Mouse (Mus musculus): ENCODE measurements around the gene Plxna2. TPM values are rescaled to one million over a fixed set of nuclear protein-coding genes. Genes with fewer than 3 reads are reported as not detected.

Plxna2 gene
- total RNA-seq (2021) = 10 to 100 TPM; 73.3 to 76.6 TPM
- long read RNA-seq, experiment 1, full-length matches to known transcripts = 13 of 37 reads
- long read RNA-seq, experiment 1, partial matches to known transcripts = 6 of 37 reads
- long read RNA-seq, experiment 1, other reads (novel, unspliced or antisense) = 18 of 37 reads
- long read RNA-seq, experiment 2, partial matches to known transcripts = 6 of 11 reads
- long read RNA-seq, experiment 2, other reads (novel, unspliced or antisense) = 5 of 11 reads

DNA sequence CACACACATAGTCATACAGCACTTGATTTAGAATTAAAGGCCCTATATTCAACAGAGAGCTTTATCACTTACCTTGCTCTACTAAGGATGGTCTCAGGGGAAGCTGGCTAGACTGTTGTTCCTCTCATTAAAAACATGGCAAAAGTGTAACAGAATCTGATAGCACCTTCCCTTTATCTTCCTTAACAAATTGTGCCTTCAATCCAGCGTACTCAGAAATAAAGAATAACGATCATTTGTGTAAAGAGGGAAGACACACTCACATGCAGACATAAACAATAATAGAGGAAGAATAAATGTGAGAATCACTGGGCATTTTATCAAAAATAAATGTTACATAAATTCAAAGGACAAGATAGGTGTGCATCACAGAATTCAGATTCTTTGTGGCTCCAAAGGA, at the start of gene Plxna2:
Gene Plxna2, plus strand, starts transcription at position 301 of the 400 bp plus-strand sequence.
- no peak for DNase-seq (ENCODE audit: low spot score in 2 of 2)

DNA sequence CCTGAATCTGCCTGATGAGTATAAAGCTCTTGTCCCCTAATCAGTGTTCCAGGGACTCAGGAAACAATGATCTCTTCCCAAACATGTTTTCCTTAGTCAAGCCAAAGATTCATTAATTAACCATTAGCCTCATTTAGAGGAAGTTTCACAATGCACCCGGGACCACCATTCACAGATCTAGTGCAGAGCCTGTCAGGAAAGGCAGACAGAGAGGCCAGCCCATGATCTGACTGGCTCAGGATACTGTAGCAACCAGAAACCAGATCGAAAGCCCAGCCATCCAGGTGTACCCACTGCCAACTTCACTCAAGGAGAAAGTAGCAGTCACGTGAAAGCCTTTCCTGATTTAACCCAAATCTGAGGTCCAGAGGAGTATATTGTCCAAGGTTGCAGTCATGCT, 44.1 kb upstream of the Plxna2 start:
- no peak for DNase-seq (ENCODE audit: low spot score in 2 of 2)

DNA sequence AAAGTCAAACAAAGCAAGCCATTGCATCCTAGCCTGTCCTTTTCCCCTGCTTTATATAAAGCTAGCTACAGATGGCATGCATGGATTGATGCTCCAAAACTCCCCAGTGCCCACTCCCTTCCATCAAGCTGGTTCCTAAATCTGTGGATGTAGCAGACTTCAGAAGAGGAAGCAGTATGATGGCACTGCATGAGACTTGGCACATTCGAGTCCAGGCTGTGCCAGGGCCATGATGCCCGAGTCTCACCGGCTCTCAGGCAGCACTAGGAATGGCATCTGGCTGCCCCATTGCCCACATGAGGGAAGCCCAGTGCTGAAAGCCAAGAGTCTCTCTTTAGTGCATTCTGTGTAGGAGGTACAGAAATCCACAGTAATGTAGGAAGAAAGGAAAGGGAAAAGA, 39.7 kb upstream of the Plxna2 start:
- DNase-seq (ENCODE audit: low spot score in 2 of 2) = peak; percentile 15 to 42

DNA sequence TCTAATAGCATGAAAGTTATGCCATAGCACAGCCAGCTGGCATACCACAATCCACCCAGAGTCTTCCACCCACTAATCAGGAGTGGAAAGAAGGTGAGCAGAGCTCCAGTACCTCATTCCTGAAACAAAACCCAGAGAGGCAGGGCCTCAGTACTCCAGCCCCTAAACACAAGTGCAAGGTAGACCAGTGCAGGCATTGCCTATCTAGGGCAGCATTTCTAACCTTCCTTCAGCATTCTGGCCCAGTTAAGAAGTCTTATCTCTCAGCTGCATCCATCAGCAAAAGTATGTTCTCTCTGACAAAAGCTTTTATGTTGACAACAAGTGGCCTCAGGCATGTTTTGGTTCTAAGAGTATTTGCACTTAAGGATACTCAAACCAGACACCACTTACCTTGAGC, 37.5 kb upstream of the Plxna2 start:
- DNase-seq (ENCODE audit: low spot score in 2 of 2) = no peak

DNA sequence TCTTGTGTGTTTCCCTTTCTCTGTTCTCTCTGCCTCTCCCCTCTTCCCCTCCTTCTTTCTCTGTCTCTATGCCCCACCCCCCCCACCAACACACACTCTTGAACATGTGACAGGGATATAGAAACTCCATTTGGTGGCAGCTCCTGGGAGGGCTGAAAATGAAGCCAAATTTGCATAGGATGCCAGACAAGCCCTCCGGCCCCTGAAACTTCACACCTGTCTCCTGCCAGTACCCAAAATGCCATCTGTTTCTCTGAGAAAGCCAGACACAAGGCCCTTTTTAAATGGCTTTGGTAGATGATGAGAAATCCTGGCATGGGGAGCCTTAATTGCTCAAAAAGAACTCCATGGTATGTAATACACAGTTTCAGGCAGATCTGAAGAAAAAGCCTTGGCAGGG, 31.3 kb upstream of the Plxna2 start:
- DNase-seq (ENCODE audit: low spot score in 2 of 2) = no peak

DNA sequence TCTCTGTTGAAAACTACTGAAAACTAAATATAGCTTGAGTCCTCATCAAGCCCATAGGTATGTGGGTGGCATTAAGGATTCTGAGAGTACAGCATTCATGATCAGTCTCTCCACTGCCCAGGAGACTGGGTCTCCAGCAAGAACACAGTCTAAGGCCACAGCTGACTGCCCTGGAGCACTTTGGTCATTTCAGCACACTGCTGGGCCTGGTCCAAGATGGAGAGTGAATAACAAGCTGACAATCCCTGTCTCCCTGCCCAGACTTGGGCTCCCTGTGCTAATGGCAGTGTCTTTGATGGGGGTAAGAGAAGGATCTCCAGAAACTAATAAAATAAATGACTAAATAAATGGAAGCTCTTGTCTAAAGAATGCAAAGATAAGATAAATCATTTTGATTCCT, 30.5 kb upstream of the Plxna2 start:
- no peak for DNase-seq (ENCODE audit: low spot score in 2 of 2)

DNA sequence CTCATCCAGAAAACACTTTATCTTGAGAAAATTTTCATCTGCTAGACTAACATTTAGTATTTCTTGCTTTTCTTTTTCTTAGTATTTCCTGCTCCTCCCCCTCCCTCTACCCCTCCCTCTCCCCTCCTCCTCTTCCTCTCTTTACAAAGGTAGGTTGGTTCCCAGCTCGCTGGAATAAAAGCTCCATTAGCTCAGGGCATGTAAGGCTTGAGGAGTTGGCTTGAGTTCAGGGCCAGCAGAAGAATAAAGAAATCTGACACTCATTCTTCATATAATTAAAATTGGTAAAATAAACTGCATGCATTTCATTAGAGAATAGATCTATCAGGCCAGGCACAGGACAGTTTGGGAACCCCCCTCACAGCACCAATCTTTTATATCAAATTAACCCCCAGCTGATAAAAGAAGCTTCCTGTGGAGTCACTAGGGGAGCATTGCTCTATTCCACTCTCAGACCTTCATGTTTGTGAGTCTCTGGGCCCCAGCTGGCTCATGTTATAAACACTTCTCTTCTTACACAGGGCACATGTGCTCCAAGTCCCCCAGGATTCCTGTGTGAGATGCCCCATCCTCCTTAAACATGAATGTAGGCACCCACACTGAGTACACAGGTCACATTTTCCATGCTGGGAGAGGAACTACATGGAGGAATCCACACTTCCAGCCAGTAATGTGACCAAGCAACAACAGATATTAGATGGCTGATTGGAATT, 29.9 kb upstream of the Plxna2 start:
- DNase-seq (ENCODE audit: low spot score in 2 of 2) = no peak

DNA sequence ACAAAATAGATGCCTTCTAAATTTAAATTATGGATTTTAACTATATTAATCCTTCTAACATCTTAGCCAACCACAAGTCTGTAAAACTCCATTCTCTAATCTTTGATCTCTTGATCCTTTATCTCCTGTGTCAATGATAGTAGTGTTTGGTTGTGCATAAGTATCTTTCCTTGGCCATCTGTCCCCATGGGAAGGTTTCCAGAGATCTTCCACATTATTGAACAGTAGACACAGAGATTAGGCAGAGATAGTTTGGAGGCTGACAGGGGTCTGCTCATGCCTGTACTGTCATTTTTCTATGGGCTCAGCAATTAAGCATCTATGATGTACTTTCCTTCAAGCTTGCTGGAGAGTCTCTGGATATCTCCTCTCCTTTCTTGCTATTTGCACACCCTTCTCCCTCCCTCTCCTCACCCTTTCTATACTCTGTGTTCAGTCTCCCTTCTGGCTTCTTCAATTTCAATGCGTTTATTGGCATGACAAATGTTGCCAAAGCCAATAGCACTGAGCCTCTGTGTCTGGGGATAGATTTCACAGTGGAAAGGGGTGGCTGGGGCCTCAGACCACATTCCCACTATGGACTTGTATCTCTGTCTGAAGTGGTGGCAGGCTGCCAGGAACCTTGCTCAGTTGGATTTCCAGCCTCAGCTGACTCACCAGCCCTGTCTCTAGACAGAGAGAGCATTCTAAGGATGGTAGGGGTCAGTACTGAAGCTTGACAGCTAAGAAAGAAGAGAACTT, 29.1 kb upstream of the Plxna2 start:
- DNase-seq (ENCODE audit: low spot score in 2 of 2) = no peak

DNA sequence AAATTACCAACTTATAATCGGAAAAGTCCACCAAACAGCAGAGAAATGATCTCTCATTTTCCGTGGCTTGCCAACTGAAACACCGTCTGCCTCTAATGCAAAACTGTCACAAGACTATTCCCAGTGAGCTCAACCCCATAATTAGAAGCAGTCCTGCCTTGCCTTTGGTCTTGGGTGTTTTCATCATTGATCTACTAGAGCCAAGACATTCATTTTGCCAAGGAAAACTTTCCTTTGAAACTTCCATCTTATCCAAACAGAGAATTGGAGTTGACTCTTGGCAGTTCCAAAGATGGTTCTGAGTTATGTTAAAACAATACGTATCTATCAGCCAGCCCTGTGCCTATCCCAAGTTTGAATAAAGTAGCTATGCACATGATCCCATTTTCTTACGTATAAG, 24.9 kb upstream of the Plxna2 start:
- DNase-seq (ENCODE audit: low spot score in 2 of 2) = no peak

DNA sequence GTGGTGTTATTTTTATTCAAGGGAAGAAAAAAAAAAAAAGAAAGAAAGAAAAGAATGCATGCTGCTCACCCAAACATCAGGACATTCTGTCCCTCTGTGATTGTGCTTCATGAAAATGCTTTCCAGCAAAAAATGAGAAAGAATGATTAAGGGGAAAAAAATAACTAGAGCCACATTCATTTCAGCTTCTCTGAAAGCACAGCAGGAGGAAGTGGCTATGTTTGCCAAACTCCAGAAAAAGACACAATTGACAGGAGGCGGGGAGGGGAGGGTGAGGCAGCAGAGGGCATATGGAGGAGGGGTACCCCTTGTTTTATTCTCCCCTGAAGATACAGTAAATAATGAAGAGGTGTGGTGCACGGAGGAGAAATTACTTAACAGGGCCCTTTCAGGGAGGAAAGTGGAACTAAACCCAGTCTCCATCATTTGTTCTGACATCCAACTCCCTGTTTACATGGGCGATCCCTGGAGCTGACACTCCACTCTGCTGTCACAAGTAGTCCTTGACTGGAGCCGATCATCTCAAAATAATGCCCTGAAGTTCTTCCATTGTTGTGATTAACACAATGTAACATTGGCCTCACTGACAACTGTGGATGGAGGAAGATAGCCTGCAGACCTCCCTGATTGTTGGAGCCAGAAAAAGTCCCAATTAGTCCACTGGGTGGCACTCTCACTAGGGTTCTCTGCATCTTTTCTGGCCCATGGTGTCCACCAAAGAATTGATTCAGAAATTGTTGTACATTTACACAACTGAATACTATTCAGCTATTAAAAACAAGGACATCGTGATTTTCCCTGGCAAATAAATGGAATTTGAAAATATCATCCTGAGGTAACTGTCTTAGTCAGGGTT, 10.4 kb upstream of the Plxna2 start:
- DNase-seq (ENCODE audit: low spot score in 2 of 2) = no peak

DNA sequence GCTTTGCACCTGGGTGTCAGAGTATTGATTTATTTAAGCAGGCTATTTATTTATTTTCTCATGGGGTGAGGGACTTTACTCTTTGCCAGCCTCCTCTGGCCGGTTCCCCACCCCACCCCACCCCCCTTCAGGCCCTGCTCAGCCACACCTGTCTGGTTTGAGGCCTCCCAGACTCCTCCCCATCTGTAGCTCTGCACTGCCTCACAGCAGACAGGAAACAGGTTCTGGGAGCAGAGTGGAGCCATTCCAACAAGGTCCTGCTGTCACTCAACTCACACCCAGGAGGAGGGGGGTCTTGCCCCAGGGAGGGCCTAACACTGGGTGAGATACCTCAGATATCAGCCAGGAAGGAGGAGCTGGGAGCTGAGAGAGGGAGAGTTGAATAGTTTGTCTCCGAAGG, 7.5 kb upstream of the Plxna2 start:
- DNase-seq (ENCODE audit: low spot score in 2 of 2) = no peak

DNA sequence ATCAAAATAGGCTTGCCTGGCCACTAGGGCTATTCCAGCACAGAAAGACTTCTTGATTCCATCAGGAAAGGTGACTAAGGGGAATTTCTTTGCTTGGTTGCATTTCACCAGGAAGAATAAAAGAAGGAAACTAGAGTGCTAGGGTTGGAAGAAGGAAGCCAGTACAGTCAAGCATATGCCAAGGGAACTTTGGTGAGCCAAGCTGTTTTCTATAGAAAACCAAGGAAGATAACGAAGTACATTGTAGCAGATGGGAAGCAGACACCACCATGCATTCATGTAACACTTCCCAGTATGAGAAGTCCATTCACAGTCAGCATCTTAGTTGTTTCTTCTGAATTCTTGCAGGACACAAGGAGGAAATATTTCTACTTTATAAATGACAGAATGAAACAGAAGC, 5.4 kb upstream of the Plxna2 start:
- no peak for DNase-seq (ENCODE audit: low spot score in 2 of 2)

DNA sequence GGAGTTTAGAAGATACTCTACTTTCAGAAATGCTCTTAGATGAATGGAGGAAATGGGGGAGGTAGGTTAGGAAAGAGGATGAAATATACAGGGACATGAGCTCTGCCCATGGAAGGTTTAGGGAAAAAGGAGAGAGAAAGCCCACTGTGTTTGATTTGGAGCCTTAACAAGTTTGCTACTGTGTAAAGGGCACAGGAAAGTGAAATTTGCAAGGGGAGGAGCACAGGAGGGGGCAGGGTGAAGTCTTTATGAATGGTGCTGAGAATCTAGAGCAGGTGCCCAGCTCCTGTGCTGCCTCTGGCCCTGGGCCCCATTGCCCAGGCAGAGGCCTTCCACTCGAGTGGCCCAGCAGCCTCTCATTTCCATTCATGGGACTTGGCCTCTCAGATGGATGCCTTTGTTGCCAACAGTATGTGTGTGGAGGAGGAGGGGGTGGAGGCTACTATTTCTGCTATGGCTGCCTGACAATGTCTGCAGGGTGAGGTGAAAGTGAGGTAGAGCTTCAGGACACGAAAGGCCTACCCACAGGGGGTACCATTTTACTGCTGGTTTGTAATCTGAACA, 4.7 kb upstream of the Plxna2 start:
- DNase-seq (ENCODE audit: low spot score in 2 of 2) = peak in 1 of 2 experiments; percentile 38

DNA sequence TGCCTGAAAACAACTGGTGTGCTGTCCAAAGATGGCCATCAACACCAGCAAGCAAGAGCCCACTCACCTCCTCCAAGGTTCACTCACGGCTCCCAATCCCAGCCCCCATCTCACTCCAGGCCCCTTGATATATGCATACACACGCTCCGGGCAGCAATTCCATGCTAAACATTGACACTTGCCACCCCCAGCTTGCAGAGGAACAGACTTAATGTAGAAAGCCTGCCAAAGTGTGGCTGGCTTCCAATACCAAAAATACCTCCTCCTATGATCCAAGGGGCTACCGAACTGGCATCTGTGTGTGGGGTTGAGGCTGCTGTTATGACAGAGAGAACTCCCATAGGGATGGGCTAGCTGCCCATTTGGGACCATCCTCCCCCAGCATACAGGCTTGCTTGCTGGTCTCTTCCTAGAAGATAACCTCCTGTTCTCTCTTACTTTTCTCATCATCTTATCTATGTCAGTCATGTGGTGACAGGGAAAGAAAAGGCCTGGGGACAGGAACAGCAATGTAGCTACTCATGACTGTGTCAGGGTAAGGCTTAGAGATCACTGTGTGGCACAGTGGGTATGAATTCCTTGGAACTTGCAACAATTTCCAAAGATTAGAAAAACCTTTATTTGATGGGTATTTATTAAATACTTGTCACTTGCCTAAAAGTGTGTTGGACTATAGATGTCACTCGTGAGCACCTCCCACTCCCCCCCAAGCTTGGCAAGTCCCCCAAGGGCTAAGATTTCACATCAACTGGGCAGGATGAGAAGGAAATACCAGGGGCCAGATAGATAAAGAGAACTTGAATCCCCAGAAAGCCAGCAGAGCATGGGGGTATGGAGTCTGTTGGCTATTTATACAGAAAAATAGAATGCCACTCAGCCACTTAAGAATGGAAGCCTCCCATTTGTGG, 3.8 kb upstream of the Plxna2 start:
- DNase-seq (ENCODE audit: low spot score in 2 of 2) = peak; percentile 67 to 81

DNA sequence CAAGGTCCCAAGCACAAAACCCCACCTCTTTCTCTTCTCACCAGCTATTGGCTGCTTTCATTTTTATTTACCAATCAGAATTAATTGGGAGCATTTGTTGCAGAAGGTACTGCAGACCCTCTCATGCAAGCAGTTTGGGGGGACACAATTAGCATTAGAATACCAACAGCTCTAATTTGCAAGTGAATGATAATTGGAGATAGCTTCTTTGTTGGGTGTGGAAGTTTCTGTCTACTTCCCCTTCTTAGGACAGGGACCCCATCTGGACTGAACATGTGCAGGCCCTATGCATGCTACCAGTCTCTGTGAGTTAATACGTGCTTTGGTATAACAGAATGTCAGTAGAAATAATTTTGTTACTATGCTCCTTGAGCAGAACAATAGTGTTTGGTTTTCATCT, 1.9 kb upstream of the Plxna2 start:
- no peak for DNase-seq (ENCODE audit: low spot score in 2 of 2)

DNA sequence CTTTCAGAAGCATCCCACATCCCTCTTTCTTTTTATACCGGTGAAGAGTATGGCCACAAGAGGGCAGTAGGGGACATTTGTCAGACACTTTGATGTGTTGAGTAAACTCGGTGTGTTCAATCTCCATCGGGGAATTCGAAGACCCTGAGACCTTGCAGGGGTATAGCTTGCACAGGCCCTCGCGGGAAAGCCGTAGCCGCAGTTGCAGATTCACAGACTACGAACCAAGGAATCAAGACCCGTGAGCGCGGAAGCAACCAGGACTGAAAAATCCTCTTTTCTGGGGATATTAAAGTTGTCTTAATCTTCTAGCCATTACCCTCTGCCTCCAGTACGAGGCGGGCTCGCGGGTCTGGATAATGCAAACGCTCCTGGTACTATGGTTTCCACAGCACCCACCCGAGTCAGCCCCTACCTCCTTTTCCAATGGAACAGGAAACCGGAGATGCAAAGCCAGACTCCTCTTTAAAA, 858 bp downstream of the Plxna2 start:
- DNase-seq (ENCODE audit: low spot score in 2 of 2) = peak; percentile 84 to 92

DNA sequence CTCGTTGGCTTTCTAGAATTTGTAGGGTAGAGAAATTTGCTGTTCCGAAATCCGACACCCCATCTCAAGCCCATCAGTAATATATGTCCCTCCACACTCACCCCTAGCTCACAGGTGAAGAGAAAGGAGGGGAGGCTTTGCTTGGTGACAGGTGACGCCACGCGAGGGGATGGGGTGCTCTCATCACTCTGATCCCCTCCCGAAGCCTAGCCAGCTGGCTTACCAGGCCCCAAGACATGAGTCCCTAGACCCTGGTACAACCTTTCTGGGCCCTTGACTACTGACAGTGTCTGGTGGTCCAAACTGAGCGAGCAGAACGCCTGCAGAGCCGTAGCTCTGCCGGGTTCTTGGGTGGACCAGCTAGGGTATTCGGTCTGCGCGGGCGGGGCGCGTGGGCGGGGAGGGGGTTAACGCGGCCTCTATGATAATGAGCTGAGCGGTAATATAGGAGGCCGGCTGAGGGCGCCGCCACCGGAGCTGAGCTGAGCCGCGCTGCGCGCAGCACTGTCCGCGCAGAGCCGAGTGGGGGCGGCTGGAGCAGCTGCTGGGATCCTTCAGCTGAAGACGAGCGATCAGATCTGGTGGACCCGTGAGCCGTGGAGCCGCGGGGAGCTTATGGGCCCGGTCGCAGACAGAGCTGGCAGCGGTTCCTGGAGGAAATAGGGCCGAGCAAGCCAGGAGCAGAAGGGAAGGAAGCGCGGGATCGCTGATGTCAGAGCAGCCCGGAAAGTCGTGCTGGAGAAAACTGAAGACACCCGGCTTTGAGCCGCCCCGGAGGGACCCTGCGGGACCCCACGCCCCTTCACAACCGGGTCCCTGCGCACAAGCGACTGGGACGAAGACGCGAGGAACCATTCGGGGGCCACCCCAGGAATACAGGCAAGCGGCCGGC, 1.6 kb downstream of the Plxna2 start:
- DNase-seq (ENCODE audit: low spot score in 2 of 2) = peak; percentile 86 to 94

DNA sequence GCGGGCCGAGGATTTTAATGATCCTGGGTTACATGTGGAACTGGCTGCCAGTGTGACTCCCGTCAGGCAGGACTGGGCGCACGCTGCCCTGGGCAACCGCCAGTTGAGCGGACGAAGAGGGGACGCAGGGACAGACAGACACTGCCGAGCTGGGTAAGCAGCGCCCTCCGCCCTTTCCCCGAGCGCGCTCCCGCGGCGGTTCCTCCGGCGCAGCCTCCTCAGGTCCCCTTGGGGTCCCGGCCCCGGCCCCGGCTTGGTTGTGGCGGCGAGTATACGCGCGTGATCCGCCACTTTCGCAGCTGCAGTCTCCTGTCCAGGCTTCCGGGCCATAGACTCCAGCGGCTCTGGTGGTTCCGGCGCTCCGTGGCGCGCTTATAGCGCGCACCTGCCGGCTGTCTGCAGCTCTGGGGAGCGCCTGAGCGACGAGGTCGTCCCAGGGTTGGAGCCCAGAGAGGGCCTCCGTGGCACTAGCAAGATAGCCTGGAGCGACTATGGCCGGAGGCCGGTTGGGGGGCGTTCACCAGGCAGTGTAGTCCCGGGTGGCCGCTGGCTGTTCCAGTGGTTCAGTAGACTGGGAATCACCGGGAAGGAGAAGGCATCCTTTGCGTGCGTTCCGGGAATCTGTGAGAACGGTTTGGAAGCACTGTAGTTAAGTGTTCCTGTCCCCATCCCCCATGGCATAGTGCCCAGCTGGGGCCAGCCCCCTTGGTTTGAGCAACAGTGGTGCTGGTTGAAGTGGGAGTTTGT, 2.4 kb downstream of the Plxna2 start:
- peak; percentile 49 to 58 for DNase-seq (ENCODE audit: low spot score in 2 of 2)

Data from left cerebral cortex, adult 18-20 months (tissue).